Mouse (Mus musculus): ENCODE data around the gene Angptl1.

Angptl1 gene

DNA sequence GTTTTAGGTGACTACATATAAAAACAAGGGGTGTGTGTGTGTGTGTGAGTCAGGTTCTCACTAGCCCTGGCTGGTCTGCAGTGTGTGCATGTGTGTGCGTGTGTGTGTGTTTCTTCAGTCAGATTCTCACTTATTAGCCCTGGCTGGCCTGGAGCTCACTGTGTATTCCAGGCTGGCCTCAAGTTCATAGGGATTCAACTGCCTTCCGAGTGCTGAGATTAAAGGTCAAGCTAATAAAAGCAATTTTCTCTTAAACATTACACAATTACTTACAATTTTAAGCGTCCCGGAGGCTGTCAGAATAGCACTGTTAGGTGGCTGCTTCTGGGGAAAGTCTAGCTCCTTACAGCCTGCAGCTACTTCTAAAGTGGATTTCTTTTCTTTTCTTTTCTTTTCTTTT is at the start of gene Angptl1:
TSS of gene Angptl1 (plus strand) at position 386 of the 400 bp plus-strand sequence.
- DNase-seq: no peak

DNA sequence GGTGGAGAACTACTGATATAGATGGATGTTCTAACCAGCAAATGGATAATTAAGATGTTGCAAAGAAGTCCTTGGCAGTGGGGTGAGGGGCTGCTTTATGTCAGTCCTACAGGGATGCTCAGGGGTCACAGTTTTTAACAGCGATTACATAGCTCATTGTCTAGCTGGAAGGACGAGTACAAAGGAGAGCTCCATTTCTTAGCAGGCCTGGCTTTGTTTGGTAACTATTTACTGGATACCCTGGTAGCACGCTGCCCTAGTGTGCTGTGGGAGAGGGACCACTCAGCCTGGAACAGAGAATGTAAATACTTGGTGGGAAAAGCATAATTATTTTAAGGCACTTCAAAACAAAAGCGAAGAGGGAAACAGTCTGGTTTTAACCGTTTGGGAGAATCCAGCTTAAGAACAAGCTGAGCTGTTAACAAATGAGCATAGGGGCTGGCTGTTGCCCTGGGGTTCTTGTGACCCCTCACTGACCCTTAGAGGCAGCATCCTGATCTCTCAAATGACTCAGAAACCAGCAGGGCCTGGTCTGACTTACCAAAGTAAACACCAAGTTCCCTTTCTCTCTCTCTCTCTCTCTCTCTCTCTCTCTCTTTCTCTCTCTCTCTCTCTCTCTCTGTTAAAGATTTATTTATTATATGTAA is 48.4 kb upstream of the Angptl1 start:
- DNase-seq: no peak

DNA sequence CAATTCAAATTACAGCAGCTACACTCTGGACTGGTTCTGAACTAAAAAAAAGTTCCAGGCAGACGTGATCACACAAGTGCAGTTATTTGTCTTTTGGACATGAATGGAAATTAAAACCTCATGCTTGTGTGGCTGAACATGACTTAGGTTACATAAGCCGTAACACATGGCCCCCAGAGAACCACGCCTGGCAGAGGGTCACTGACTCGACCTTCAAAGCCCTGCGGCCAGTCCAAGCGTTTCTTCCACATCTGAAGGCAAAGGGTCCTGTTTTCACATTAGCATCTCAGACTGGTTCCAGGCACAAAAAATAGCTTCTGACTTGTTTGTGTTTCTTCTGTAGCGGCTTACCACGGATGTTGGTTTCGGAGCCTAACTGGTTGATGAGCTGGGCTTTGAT is 42.1 kb upstream of the Angptl1 start:
- no peak for DNase-seq

DNA sequence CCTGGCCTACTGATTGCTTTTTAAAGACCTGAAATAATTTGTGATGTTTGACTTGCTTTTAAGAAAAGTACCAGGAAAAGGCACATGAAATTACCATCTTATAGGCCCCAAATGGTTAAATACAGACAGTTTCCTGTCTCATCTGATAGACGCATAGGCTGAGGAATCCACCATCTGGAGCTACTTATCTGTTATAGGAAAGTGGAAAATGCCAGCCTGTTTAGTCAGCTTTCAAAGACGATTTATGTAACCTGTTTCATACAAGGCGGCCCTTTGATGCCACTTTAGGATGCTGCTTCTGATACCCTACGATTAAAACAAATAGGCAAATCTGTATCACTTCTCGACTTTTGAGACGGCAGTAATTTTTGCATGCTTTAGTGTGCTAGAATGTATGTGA is 37.1 kb upstream of the Angptl1 start:
- DNase-seq: no peak

DNA sequence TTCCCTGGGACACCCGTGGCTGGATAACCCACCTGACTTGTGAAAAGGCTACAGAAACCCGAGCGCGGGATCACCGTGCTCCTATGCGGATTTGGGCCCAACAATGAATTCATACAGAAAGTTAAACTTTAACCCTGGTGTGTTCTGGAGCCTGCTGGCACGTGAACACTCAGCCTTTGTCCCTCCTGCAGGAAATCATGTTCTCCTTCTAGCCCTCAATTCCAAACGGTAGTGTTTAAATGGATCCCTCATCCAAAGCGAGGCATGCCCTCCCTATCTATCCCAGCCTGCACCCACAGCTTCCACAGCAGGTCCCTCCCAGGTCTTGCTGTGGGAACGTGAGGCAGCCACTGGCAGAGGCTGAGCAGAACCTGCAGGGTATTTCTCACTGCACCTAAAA is 30.0 kb upstream of the Angptl1 start:
- no peak for DNase-seq

DNA sequence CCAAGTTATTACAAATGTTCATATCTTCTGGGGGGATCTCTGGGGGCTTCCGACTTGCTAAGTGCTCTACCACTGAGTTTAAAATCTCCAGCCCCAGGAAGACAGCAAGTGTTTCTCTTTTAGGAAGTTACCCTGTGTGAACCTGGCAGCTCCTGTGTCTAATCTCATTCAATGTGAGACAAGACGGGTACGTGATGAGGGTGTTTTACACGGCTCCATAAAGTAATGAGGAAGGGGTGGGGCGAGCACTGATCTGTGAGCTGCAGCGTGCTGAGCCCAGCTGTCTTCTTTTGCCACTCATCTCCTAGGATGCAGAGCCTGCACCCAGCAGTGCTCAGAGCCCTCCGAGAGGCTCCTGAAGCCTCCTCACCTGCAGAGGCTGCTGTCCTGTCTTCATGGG is 26.4 kb upstream of the Angptl1 start:
- DNase-seq: no peak

- no peak for DNase-seq
Measured at GRCm38 (mm10) chr1:156812716-156813115, 25.6 kb upstream of the Angptl1 start.

DNA sequence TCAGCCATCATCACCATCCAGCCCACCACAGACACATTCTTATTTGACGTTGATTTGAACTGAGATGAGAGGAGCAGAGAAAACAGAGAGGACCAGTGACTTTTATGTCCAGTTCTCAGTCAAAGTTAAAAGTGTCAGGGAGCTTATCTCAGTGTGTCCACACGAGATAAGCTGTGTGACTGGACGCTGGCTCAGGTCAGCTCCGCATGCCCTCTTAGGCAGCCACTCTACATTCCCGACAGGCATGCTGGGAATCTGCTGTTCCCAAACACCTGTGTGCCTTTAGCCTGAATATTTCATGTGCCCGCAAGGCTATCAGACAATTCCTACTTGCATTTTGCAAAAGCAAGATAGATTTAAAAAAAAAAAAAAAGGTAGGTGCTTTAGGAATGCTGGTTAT is 24.9 kb upstream of the Angptl1 start:
- DNase-seq: no peak

DNA sequence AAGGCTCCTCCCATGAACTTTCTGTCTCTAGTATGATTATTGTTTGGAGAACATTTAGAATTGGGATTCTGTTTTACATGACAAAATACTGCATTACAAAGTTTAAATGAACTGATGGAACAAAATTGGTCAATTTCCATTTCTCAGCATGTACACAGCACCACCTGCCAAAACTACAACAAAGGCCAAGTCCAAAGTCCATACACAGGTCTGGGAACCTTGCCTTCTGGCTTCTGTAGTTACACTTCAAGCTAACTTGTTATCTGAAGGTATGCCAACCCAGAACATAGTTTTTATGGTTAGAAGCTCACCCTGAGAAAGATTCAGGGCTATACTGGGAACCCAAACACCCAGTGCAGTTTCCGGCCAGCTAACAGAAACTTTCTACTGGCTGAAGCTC is 19.1 kb upstream of the Angptl1 start:
- DNase-seq: no peak

DNA sequence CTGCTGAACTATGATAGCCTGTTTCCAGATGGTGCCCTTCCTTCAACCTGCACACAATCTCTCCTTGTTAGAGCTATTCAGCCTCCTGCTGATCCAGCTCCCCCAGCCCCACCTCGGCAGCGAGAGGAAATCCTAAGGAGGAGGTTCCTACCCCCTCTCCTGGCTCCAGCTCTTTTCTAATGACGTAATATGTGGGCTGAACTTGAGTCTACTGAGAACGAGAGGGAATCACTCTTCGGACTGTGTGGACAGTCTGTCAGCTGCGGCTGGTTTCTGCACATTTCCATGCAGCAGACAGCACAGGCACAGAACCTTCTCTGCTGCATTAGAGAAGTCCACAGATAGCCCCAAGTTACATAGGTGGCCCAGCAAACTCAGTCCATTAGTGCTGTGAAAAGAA is 333 bp downstream of the Angptl1 start:
- no peak for DNase-seq

- DNase-seq: no peak
Measured at GRCm38 (mm10) chr1:156841625-156842339, 3.4 kb downstream of the Angptl1 start.

- no peak for DNase-seq
Measured at GRCm38 (mm10) chr1:156847098-156847497, 8.7 kb downstream of the Angptl1 start.

GRCm38 (mm10) chr1:156852409-156852808 is 14.0 kb downstream of the Angptl1 start:
- DNase-seq: no peak

DNA sequence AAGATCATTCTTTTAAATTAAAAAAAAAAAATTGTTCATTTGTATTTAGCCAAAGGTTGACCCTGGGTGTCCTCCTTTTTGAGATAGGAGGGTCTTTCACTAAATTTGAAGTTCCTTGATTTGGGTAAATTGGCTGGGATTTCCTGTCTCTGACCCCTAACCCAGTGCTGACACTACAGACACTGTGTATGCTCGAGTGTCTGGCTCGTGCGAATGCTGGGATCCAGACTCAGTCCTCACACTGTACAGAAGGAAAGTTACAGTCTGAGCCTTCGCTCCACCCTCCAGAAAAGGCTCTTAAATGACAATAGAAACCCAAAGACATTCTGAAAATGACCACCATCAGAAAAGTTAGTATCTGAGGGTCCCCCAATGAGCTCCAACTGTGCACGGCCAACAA is 14.5 kb downstream of the Angptl1 start:
- no peak for DNase-seq

DNA sequence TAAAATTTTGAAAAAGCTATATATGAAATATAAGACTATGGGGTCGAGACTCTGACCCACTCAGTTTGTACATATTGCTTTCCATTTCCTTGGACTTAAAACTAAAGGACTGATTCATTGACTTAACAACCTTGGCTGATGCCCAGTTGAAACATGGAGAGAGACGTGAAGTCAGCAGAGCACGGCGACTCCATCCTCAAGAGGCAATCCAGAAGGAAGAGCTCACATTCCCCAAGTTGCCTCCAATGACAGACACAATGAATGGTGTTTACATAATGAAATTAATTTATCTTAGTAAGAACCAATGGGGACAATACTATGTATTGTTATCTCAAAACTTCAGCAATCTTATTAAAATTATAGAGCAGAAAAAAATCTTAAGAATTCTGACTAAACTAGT is 16.2 kb downstream of the Angptl1 start:
- DNase-seq: no peak

DNA sequence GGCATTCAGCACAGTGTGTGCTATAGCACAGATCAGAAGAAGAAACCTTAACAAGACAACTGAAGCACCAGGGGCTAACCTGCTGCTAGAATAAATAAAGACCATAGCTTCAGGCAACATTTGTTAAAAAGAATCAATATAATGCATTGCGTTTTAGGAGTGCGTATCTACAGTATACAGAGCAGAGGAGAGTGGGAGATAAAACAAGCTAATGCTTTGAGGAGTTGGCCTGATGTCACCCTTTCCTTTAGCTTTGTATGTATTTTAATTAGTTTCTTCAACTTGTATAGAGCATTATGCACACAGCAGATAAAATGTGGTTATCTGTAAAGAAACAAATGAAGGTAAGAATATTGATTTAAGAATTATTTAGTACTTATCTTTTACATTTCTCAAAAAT is 18.3 kb downstream of the Angptl1 start:
- DNase-seq: no peak

DNA sequence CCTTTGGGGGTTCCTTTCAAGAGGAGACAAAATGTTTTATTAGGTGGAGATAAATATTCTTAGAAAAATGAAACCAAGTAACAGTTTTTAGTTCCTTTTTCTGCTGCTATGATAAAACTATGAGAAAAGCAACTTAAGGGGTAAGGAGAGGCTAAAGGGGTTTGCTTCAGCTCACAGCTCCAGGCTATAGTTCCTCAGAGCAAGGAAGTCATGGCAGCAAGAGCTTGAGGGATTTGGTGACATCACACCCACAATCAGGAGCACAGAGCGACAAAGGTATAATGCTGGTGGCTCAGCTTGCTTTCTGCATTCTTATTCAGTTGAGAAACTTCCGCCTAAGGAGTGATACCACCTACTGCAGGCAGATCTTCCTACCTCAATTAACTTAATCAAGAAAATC is 20.8 kb downstream of the Angptl1 start:
- no peak for DNase-seq

DNA sequence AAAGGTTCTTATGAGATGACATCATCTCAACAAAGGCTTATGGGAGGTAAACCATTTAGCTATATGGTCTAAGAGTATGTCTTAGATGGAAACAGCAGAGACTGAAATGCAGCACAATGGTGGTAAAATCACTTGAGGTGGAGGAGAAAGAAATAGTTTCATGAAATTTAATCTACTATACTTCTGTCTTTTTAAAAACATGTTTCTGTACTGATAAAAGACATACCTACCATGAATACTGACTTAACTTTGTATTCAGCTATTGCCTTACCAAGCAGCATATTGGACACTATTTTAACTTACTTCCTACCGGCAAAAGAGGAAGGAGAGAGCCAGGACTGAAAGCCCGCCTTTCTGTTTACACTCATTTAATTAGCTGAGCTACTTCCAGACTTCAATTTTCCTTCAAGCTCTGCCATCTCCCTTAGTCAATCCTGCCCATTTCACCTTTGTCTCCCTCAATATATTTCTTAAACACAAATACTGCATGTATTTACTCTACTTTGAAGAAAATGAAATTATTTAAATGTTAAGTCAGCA is 21.4 kb downstream of the Angptl1 start:
- no peak for DNase-seq

DNA sequence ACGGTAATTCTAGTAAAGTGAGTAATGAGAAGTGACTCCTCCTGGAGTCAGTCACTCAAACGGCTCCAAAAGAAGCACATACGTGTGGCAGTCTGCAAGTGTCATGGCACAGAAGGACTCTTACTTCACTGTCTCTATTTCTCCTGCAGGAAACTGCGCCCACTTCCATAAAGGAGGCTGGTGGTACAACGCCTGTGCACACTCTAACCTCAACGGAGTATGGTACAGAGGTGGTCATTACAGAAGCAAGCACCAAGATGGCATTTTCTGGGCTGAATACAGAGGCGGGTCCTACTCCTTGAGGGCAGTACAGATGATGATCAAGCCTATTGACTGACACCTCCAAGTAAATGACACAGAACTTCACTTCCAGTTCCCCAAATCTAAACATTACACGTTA is 21.9 kb downstream of the Angptl1 start:
- no peak for DNase-seq

- DNase-seq: no peak
Measured at GRCm38 (mm10) chr1:156861475-156862043, 23.2 kb downstream of the Angptl1 start.

GRCm38 (mm10) chr1:156863726-156864125 is 25.4 kb downstream of the Angptl1 start:
- no peak for DNase-seq

GRCm38 (mm10) chr1:156864240-156864639 is 25.9 kb downstream of the Angptl1 start:
- DNase-seq: no peak

- no peak for DNase-seq
Measured at GRCm38 (mm10) chr1:156870028-156870427, 31.7 kb downstream of the Angptl1 start.

DNA sequence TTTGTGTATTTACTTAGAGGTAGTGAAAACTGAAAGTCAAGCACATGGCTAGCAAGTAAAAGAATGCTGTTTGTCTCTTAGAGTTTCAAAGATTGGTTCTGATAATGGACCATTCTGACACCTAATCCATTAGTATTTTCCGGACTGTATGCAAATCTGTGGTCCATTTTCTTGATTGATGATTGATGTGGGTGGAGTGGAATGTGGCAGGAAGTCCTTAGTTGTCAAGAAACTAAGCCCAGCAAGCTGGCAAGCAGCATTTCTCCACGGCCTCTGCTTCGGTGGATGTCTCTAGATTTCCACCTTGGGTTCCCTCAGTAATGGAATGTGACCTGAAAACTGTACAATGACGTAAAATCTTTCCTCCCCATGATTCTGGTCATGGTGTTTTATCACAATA is 32.3 kb downstream of the Angptl1 start:
- DNase-seq: no peak

Data from cerebellum, adult 9-10 months (tissue).